Mouse (Mus musculus) cerebellum, adult 2 months (tissue): ENCODE measurements around the gene Prrc2c.

ENCODE experiments used
- CTCF ChIP-seq: fragments of 200-500 bp; IDR thresholded peaks from 2 replicates; pipeline ENCODE4 v1.5.1; 2011; ENCODE audit warnings: low read depth, mild to moderate bottlenecking, control low read depth, low read length, moderate library complexity, borderline replicate concordance; ENCODE audit not compliant: insufficient read depth
- POLR2A ChIP-seq: fragments of 200-500 bp; IDR thresholded peaks from 2 replicates; pipeline ENCODE4 v1.6.1; 2011; ENCODE audit warnings: low read length, control low read depth, borderline replicate concordance; ENCODE audit not compliant: insufficient read depth

GRCm38 (mm10) chr1:162729436-162729835 lies 10.9 kb downstream of the Prrc2c start:
- TF ChIP-seq CTCF (no peak), POLR2A (no peak)
